26 mouse cellular contexts compared by ENCODE assay signal in genomic region chr8:122454409-122454808, GRCm38 (mm10). TPM values are rescaled to one million over a fixed set of nuclear protein-coding genes. Genes with fewer than 3 reads are reported as not detected.
DNase-seq lines count a peak whose midpoint lies in the region; ATAC-seq lines count a peak whose summit lies in the region.
"Had no signal": no experiment of that assay in that cellular context is flagged by ENCODE, and none has a peak within 500 bp of the region (broad histone marks: within the 10 kb centered on the region; RNA-seq: fewer than 3 reads in every experiment).

No protein-coding gene starts in this region.

- no peak for ATAC-seq in heart, embryonic 12.5 days (ENCODE audit: insufficient number of reproducible peaks, low FRiP score)
- ATAC-seq in granulocyte monocyte progenitor cell, adult 5-6 weeks (replicated peaks; ENCODE audit: poor library complexity, severe bottlenecking) = peak; percentile 54
- ATAC-seq: forebrain, embryonic 14.5 days; forebrain, postnatal 0 days; hindbrain, embryonic 16.5 days; intestine, embryonic 15.5 days had no signal

- no peak overlapping the region for H3K4me3 ChIP-seq in heart, embryonic 10.5 days
- no peak overlapping the region for H3K4me3 ChIP-seq in heart, embryonic 12.5 days
- H3K4me3 ChIP-seq: embryonic facial prominence, embryonic 12.5 days; embryonic facial prominence, embryonic 15.5 days; gastrocnemius, adult 2 months; hindbrain, embryonic 13.5 days; intestine, embryonic 15.5 days had no signal

- peaks cover 11% of the 10 kb centered on the region; the same call in 1 of the 2 replicates for H3K36me3 ChIP-seq in heart, embryonic 10.5 days
- H3K36me3 ChIP-seq in heart, embryonic 12.5 days = no peaks in the 10 kb centered on the region
- H3K36me3 ChIP-seq: embryonic facial prominence, embryonic 12.5 days; embryonic facial prominence, embryonic 15.5 days; G1E; hindbrain, embryonic 13.5 days; intestine, embryonic 15.5 days had no signal

- peaks cover 33% of the 10 kb centered on the region for H3K27me3 ChIP-seq in heart, embryonic 10.5 days (ENCODE audit: insufficient read depth, poor library complexity, severe bottlenecking)
- H3K27me3 ChIP-seq in heart, embryonic 12.5 days (replicated peaks) = peaks cover 16% of the 10 kb centered on the region

- H3K4me1 ChIP-seq in heart, embryonic 10.5 days = peaks cover 62% of the 10 kb centered on the region
- H3K4me1 ChIP-seq in heart, embryonic 12.5 days (replicated peaks) = peaks cover 45% of the 10 kb centered on the region
- H3K4me1 ChIP-seq: embryonic facial prominence, embryonic 12.5 days; embryonic facial prominence, embryonic 15.5 days; hindbrain, embryonic 13.5 days; intestine, embryonic 15.5 days had no signal

- no peaks in the 10 kb centered on the region for H3K9me3 ChIP-seq in heart, embryonic 10.5 days
- no peaks in the 10 kb centered on the region for H3K9me3 ChIP-seq in heart, embryonic 12.5 days (replicated peaks)
- H3K9me3 ChIP-seq: embryonic facial prominence, embryonic 12.5 days; embryonic facial prominence, embryonic 15.5 days; G1E; hindbrain, embryonic 13.5 days; intestine, embryonic 15.5 days had no signal

- 80% methylated on average over 6 of the region's 6 CpGs for WGBS in heart, embryonic 10.5 days
- 83% methylated on average over 6 of the region's 6 CpGs for whole genome bisulfite sequencing in heart, embryonic 12.5 days

- no peak overlapping the region for H3K9ac ChIP-seq in heart, embryonic 12.5 days
- H3K9ac ChIP-seq: embryonic facial prominence, embryonic 12.5 days; embryonic facial prominence, embryonic 15.5 days; forebrain, postnatal 0 days; hindbrain, embryonic 13.5 days; intestine, embryonic 15.5 days had no signal

- H3K27ac ChIP-seq in heart, embryonic 10.5 days = peak overlapping the region; percentile 87
- H3K27ac ChIP-seq in heart, embryonic 12.5 days (ENCODE audit: poor library complexity, severe bottlenecking) = no peak overlapping the region
- H3K27ac ChIP-seq: embryonic facial prominence, embryonic 12.5 days; embryonic facial prominence, embryonic 15.5 days; gastrocnemius, adult 2 months; hindbrain, embryonic 13.5 days; intestine, embryonic 15.5 days had no signal

- no peak for DNase-seq in heart, embryonic 10.5 days (ENCODE audit: low spot score)
- peak; percentile 49 for DNase-seq in 416B (ENCODE audit: low read depth)
- DNase-seq in kidney, adult 11 months = no peak
- DNase-seq in layer of hippocampus, adult 9-10 months (ENCODE audit: low spot score) = no peak
- DNase-seq: adrenal gland, adult 2 months; adrenal gland, postnatal 14 days; B cell, adult 2 months; cerebellum, adult 11 months; cerebellum, adult 2 months; cerebellum, adult 9-11 months; cerebellum, postnatal 25 days; forebrain, postnatal 0 days; gastrocnemius, adult 2 months; gastrocnemius, postnatal 14 days; heart, adult 18-20 months had no signal

- H3K4me2 ChIP-seq in heart, embryonic 12.5 days = no peak overlapping the region
- H3K4me2 ChIP-seq: embryonic facial prominence, embryonic 12.5 days; embryonic facial prominence, embryonic 15.5 days; hindbrain, embryonic 13.5 days; intestine, embryonic 15.5 days had no signal

RNA-seq across cellular contexts. Expression of gene Snai3, which starts 6.1 kb away (rescaled TPM):
- 2.3 and 6.6 TPM in 2 replicates for polyA plus RNA-seq in heart, embryonic 10.5 days (2016; fragmentation: Nextera tagmentation; extraction: Ambion mirVana)
- polyA plus RNA-seq in heart, embryonic 12.5 days (2016; fragmentation: Nextera tagmentation; extraction: Ambion mirVana) = 2.1 and 2.3 TPM in 2 replicates
- not detected in 2 replicates for total RNA-seq in granulocyte monocyte progenitor cell, adult 5-6 weeks (2014; fragmentation: Nextera tagmentation)
- not detected in 2 replicates for total RNA-seq in granulocyte monocyte progenitor cell, adult 5-6 weeks (2017)
- total RNA-seq: adrenal gland, adult 2 months; adrenal gland, postnatal 14 days; forebrain, postnatal 0 days; G1E; hematopoietic stem cell, adult 5-6 weeks had no signal
- polyA plus RNA-seq: forebrain, embryonic 11.5 days; forebrain, embryonic 14.5 days; forebrain, postnatal 0 days; G1E; hindbrain, embryonic 13.5 days; hindbrain, embryonic 16.5 days had no signal

RNA-seq across cellular contexts. Expression of gene Mvd, which starts 11.2 kb away (rescaled TPM):
- polyA plus RNA-seq in heart, embryonic 10.5 days (2016; fragmentation: Nextera tagmentation; extraction: Ambion mirVana) = 41.7 and 43.8 TPM in 2 replicates
- 22.8 and 24.1 TPM in 2 replicates for polyA plus RNA-seq in heart, embryonic 12.5 days (2016; fragmentation: Nextera tagmentation; extraction: Ambion mirVana)
- 8.8 and 10.0 TPM in 2 replicates for total RNA-seq in granulocyte monocyte progenitor cell, adult 5-6 weeks (2014; fragmentation: Nextera tagmentation)
- 4.0 and 4.3 TPM in 2 replicates for total RNA-seq in granulocyte monocyte progenitor cell, adult 5-6 weeks (2017)

RNA-seq across cellular contexts. Expression of gene Rnf166, which starts 21.5 kb away (rescaled TPM):
- 37.1 and 38.8 TPM in 2 replicates for polyA plus RNA-seq in heart, embryonic 10.5 days (2016; fragmentation: Nextera tagmentation; extraction: Ambion mirVana)
- polyA plus RNA-seq in heart, embryonic 12.5 days (2016; fragmentation: Nextera tagmentation; extraction: Ambion mirVana) = 33.7 and 39.7 TPM in 2 replicates
- total RNA-seq in granulocyte monocyte progenitor cell, adult 5-6 weeks (2014; fragmentation: Nextera tagmentation) = 40.5 and 41.2 TPM in 2 replicates
- 29.8 and 43.2 TPM in 2 replicates for total RNA-seq in granulocyte monocyte progenitor cell, adult 5-6 weeks (2017)

RNA-seq across cellular contexts. Expression of gene Ctu2, which starts 21.5 kb away (rescaled TPM):
- 40.5 and 45.9 TPM in 2 replicates for polyA plus RNA-seq in heart, embryonic 10.5 days (2016; fragmentation: Nextera tagmentation; extraction: Ambion mirVana)
- 30.0 and 31.1 TPM in 2 replicates for polyA plus RNA-seq in heart, embryonic 12.5 days (2016; fragmentation: Nextera tagmentation; extraction: Ambion mirVana)
- total RNA-seq in granulocyte monocyte progenitor cell, adult 5-6 weeks (2014; fragmentation: Nextera tagmentation) = 11.9 and 33.1 TPM in 2 replicates
- 9.3 and 14.0 TPM in 2 replicates for total RNA-seq in granulocyte monocyte progenitor cell, adult 5-6 weeks (2017)

RNA-seq across cellular contexts. Expression of gene Cyba, which starts 21.7 kb away (rescaled TPM):
- 185 and 214 TPM in 2 replicates for polyA plus RNA-seq in heart, embryonic 10.5 days (2016; fragmentation: Nextera tagmentation; extraction: Ambion mirVana)
- 175 and 182 TPM in 2 replicates for polyA plus RNA-seq in heart, embryonic 12.5 days (2016; fragmentation: Nextera tagmentation; extraction: Ambion mirVana)
- total RNA-seq in granulocyte monocyte progenitor cell, adult 5-6 weeks (2014; fragmentation: Nextera tagmentation) = 188 and 257 TPM in 2 replicates
- 94.4 and 126 TPM in 2 replicates for total RNA-seq in granulocyte monocyte progenitor cell, adult 5-6 weeks (2017)
